Mouse (Mus musculus) urinary bladder, postnatal 10 days (tissue): ENCODE measurements around the gene Prdm2.

Experiments used
- DNase-seq: peaks from one replicate; pipeline ENCODE4 v3.0.0; 2022; ENCODE audit warnings: low spot score

The Prdm2 gene

DNA sequence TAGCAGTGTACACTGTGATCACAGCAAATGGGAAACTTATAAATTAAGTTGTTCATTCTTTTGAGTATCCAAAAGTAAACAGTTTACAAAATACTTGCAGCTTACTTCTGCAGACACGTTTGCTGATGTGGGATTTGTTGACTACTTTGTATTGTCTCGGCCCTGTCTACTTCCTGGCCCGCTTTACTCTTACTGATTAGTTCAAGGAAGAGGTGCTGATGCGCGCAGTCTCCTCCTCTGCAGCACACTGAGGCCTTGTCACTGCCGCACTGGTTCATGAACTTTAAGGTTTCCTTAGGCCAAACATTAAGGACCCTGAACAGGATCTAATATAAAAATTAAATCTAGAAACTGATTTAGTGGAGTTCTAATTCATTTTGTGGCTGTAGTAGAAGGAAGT is 58.2 kb downstream of the Prdm2 start:
- no peak for DNase-seq

GRCm38 (mm10) chr4:143152634-143153033 is 60.2 kb downstream of the Prdm2 start:
- DNase-seq: no peak

DNA sequence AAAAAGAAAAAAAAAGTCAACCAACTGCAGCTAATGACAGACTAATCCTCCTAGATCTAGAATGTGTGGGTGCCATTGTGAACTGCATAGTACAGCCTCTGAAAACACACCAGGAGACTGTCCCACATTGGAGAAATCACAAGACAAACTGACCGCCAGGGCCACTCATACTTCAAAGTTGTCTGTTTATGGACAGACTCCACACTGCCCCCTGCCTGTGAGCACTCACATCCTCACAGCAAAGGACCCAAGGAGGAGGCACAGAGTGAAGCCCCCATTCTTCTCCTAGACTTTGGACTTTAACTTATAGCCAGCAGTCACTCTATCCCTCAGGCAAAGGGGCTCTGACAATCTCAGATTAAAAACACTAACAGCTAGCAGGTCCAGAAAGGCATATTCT is 61.5 kb downstream of the Prdm2 start:
- no peak for DNase-seq

- DNase-seq: no peak
Observed at GRCm38 (mm10) chr4:143147666-143148065, 65.1 kb downstream of the Prdm2 start.

DNA sequence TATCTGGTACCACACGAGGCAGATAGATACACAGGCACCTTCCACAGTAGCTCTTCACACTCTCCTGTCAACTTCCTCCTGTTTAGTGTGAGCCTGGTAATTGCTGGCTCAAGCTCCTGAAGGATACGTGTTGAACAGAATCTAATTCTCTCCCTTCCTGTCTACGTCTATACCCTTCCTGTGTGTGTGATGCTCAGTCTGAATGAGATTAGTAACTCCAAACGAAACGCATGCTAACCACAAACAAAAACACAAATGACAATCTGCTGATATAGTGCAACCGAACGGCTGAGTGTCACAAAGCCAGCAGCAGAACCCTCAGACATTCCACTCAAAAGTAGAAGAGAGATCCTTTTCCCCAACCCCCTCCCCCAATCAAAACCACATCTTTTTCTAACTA is 69.2 kb downstream of the Prdm2 start:
- DNase-seq: no peak

- DNase-seq: no peak
Observed at GRCm38 (mm10) chr4:143141645-143142259, 71.0 kb downstream of the Prdm2 start.

GRCm38 (mm10) chr4:143140940-143141339 is 71.9 kb downstream of the Prdm2 start:
- DNase-seq: no peak

DNA sequence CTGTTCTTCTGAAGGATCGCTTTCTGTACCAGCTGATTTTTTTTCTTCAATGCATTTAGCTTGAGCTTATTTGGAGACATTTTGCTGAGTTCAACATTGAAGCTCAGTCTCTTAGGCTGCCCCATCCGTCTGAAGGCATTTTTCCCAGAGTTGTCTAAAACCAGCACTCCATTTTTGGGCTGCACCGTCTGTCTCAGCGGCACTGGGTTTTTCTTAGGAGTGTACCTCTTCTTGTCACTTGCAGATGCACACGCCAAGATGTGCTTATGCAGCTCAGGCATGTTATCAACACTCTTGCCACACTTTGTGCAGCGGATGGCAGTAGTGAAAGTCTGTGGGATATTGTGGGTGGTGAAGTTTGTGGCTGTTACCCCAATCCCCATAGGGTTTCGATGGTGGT is 80.4 kb downstream of the Prdm2 start:
- no peak for DNase-seq

DNA sequence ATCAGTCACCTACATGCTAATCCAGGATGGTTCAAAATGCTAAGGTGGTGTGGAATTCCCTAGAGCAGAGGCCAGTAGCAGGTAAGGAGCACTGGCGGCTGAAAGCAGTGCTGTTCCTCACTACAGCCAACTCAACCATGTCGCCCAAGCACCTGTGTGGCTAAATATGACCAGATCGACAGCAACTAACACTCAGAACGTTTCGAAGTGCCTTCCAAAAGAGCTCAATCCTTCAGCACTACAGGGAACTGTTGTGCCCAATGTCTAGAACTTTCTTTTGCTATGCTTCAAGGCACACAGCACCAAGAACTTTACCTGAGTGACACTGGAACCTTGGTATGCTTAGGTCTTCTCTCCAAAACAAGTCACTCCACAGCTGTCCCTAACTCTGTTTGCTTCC is 82.4 kb downstream of the Prdm2 start:
- DNase-seq: no peak

DNA sequence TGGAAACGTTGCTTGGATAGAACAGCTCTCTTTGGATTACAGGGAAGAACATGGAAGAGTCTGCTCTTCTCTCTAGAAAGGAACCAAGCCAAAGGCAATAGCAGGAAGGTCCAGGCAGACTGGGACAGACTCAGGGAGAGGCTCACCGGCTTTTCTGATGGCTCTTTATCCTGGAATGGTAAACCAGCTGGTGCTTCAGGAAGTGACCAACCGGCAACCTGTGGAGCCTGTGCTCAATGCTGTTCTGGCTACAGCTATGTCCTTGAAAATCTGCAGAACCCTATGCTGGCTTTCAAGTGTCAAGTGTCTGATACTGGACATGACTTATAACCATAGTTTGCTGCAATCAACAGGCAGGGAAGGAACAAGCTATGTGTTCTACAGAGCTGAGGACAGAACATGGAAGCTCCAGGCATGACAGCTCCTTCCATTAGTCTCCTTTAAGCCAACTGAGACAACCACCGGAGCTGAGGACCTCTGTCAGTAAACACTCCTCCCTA is 83.5 kb downstream of the Prdm2 start:
- DNase-seq: no peak

DNA sequence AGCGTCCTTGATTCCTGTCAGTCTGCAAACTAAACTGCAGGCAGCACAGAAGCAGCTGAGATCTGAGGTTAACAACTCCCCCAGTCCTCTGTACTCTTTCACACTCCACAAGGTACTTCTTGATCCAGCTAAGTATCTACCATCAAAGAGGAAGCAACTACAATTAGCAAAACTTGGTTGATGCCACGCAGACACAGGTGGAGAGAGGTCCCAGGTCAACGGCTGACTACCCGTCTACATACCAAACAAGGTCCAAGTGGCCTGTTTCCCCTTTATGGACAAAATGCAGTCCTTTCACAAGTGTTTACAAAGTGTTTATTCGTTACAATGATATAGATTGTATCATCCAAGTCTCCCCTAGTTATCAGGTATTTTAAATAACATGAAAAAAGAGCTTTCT is 85.6 kb downstream of the Prdm2 start:
- no peak for DNase-seq

GRCm38 (mm10) chr4:143126476-143126875 is 86.3 kb downstream of the Prdm2 start:
- DNase-seq: no peak

DNA sequence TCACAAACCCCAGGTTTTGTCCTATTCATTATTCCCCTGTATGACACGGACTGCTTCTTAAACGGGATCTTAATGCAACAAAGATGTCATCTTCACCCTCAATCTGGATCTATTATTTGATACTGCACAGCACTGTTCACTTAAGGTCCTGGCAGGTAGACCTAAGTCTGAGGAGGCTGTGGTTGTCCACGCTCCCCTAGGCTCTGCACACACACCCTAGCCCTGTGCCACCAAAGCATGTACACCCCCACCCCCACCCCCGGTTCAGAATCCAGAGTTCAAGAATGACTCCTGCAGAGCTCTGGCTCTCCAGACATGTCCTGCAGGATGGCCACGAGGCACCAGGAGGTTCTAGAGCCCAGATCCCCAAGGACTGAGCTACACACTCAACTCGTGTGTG is 87.5 kb downstream of the Prdm2 start:
- DNase-seq: no peak

- no peak for DNase-seq
Observed at GRCm38 (mm10) chr4:143123043-143123442, 89.8 kb downstream of the Prdm2 start.

DNA sequence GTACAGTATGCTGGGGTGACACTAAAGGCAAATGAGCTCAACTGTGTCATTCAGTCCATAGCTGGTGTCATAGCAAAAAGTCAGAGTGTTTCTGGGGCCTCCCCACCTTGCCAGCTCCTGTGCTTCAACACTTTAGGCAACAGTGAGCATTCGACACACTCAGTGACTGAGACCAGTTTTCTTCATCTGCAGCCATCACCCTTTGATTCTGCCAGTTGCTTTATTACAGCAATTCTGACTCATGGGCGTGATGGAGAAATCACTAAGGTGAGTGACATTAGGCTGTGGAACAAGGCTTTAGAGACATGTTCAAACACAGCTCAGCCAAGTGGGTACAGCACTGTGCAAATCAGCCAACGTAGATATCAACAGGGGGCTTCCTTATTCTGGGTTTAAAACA is 91.6 kb downstream of the Prdm2 start:
- no peak for DNase-seq

DNA sequence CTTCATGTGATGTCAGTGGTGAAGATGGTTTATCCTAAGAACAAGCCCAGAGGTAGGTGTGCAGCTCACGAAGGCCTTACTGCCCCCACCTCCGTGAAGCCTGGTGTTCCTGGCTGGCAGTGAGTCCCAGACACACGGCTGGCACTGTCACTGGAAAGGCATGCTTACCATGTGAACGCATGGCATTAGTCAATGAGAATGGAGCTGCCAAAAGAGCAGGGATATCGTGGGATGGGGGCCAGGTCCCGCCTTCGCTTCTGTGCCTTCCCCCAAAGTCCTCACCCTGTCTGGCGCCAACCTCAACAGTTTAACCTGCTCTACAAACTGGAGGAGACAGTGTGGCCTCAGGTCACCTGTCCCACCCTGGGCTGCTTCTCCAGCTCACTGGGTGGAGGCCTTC is 92.8 kb downstream of the Prdm2 start:
- DNase-seq: no peak

- no peak for DNase-seq
Observed at GRCm38 (mm10) chr4:143118843-143119242, 94.0 kb downstream of the Prdm2 start.

DNA sequence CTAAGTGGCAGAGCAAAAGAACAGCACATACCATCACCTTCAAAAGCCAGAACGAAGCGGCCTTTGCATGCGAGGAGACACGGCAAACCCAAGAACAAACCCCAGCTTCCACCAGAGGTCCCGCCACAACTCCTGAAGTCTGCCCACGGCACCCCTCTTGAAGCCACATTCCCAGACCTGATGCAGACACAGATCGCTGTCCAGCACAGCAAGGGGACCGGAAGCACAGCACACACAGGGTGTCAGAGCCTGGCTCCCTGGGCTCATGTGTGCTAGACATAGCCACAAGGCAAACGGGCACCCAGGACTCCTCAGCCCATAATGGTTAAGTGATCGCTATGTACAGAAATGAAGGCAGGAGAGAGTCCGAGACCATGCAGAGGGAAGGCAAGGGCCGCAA is 96.9 kb downstream of the Prdm2 start:
- DNase-seq: no peak

- DNase-seq: no peak
Observed at GRCm38 (mm10) chr4:143114232-143114979, 98.4 kb downstream of the Prdm2 start.

GRCm38 (mm10) chr4:143112985-143113384 is 99.8 kb downstream of the Prdm2 start:
- no peak for DNase-seq

DNA sequence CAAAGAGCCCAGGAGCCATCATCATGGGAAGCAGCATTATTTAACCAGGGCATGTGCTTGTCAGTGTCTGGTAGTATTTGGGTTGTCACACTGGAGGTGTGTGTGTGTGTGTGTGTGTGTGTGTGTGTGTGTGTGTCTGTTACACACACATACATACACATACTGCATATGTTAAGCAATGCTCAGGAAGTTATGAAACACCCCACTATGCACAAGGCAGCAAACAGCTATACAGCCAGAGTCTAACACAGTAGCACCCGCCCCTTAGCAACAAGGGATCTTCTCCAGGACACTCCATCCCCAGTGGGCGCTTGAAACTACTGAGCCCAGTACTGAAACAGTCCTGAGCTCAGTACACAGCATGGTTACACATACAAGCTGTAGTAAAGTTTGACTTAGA is 100.4 kb downstream of the Prdm2 start:
- no peak for DNase-seq

DNA sequence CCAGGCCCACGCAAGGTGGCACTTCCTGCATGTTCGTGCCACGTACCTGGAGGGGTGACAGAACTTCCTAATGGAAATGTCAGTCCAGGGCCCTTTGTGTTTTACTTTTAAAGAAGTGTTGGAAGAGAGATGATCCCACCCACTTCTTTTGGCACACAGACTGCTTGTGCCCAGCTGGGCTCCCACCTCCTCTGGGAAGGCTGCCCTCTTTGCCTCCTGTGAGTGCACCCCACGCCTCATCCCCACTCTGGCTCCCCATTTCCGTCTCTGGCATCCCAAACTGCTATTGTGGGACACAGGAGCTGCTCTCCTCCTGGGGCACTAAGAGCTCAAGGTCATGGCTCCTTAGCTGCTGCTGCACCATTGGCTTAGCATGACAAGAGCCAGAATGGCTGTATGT is 100.9 kb downstream of the Prdm2 start:
- DNase-seq: no peak

DNA sequence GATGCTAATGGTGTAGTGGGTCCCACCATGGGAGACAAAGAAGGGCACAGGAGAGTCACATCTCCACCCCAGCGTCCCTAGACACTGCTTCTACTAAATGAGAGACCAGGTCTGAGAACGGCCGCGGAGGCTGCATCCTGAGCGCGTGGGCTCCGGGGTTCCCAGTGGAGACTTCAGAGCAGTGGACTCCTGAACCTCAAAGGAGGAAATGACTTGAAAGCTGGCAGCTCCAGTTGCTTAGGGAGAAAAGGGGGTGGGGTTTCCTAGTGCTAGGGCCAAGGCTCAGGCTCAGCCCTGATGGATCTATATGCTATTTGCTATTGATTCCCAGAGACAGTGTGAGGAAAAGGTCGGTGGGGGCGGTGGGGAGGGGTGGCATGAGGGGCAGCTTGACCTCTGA is 104.2 kb downstream of the Prdm2 start:
- no peak for DNase-seq

GRCm38 (mm10) chr4:143106971-143107370 is 105.8 kb downstream of the Prdm2 start:
- no peak for DNase-seq
